14 mouse cellular contexts compared by ENCODE assay signal in genomic region chr7:19426888-19427287, GRCm38 (mm10). TPM values are rescaled to one million over a fixed set of nuclear protein-coding genes. Genes with fewer than 3 reads are reported as not detected.
"Had no signal": no experiment of that assay in that cellular context is flagged by ENCODE, and none has a peak within 500 bp of the region (broad histone marks: within the 10 kb centered on the region; RNA-seq: fewer than 3 reads in every experiment).

No protein-coding gene starts in this region.

- H3K9ac ChIP-seq: kidney, embryonic 15.5 days; liver, embryonic 15.5 days; neural tube, embryonic 15.5 days had no signal

- DNase-seq: kidney, adult 2 months; kidney, postnatal 14 days; lung, adult 2 months; lung, postnatal 36 days; midbrain, embryonic 14.5 days; thymus, postnatal 4 days had no signal

- H3K4me1 ChIP-seq: kidney, embryonic 15.5 days; limb, embryonic 10.5 days; liver, embryonic 15.5 days; neural tube, embryonic 15.5 days had no signal

- ATAC-seq: lung, postnatal 0 days had no signal

- H3K27ac ChIP-seq: kidney, embryonic 15.5 days; limb, embryonic 10.5 days; liver, embryonic 15.5 days; neural tube, embryonic 15.5 days had no signal

- H3K9me3 ChIP-seq: kidney, embryonic 15.5 days; limb, embryonic 10.5 days; liver, embryonic 15.5 days; neural tube, embryonic 15.5 days had no signal

- H3K4me3 ChIP-seq: kidney, embryonic 15.5 days; limb, embryonic 10.5 days; liver, embryonic 15.5 days; neural tube, embryonic 15.5 days had no signal

- H3K4me2 ChIP-seq: kidney, embryonic 15.5 days; liver, embryonic 11.5 days; liver, embryonic 15.5 days; neural tube, embryonic 15.5 days had no signal

RNA-seq across cellular contexts. Expression of gene Ckm, which starts 22.3 kb away (rescaled TPM):
- total RNA-seq: monocyte, adult 5-6 weeks had no signal
- polyA plus RNA-seq: limb, embryonic 10.5 days; midbrain, embryonic 14.5 days had no signal

RNA-seq across cellular contexts. Expression of gene Klc3, which starts 23.0 kb away (rescaled TPM):
- total RNA-seq: megakaryocyte progenitor cell, adult 5-6 weeks; monocyte, adult 5-6 weeks had no signal
